Mouse (Mus musculus) heart, postnatal 0 days (tissue): ENCODE data around the gene Gsx2.

Source experiments
- CTCF ChIP-seq: IDR thresholded peaks from 2 replicates; pipeline ENCODE4 v1.5.1; 2016; ENCODE audit warnings: antibody characterized with exemption, control low read depth, low read depth
- EP300 ChIP-seq: IDR thresholded peaks from 2 replicates; pipeline ENCODE4 v1.6.1; 2016; ENCODE audit warnings: antibody characterized with exemption, low read depth

DNA sequence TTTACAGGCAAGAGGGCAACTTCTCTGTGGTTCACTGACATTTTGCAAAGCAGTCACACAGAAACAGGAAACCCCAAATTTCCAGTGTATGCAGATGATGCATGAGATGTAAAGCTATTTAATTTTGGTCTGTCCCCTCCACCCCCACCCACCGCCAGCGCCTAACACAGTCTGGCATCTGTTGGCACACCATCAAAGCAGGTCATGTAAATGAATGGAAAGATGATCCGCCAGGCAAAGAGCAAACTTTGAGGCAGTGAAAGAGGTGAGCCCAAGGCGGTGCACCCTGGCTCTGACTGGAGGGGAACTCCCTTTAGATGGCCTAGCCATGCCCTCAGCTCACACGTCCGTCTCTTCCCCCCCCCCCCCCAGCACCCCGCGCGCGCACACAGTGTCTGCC lies 8.7 kb upstream of the Gsx2 start:
- TF ChIP-seq CTCF (no peak), EP300 (no peak)
